Mouse (Mus musculus) lung, embryonic 14.5 days (tissue): ENCODE data around the gene Gltpd2. TPM values are rescaled to one million over a fixed set of nuclear protein-coding genes. Genes with fewer than 3 reads are reported as not detected.

Experiments
- ATAC-seq: fragments of 200-750 bp; cut with Nextera tagmentation; 2 replicates; pipeline ENCODE4 v1.8.0; 2017; ENCODE audit warnings: mild to moderate bottlenecking, moderate TSS enrichment, moderate library complexity; ENCODE audit not compliant: insufficient read depth
- DNase-seq: peaks from one replicate; pipeline ENCODE4 v3.0.0-alpha.2; 2015
- H3K27ac ChIP-seq: fragments of 300-500 bp; sonication (generic); 2 replicates; pipeline ENCODE4 v1.5.1; 2014; ENCODE audit warnings: low read depth, mild to moderate bottlenecking, moderate library complexity
- H3K27me3 ChIP-seq: fragments of 300-500 bp; sonication (generic); 2 replicates; pipeline ENCODE4 v1.6.1; 2014; ENCODE audit warnings: low read length, control low read depth; ENCODE audit not compliant: insufficient read depth
- H3K36me3 ChIP-seq: fragments of 300-500 bp; sonication (generic); 2 replicates; pipeline ENCODE4 v1.6.1; 2014; ENCODE audit warnings: control low read depth; ENCODE audit not compliant: insufficient read depth
- H3K4me1 ChIP-seq: fragments of 300-500 bp; sonication (generic); 2 replicates; pipeline ENCODE4 v1.6.1; 2014; ENCODE audit warnings: antibody characterized with exemption, control low read depth; ENCODE audit not compliant: insufficient read depth
- H3K4me2 ChIP-seq: fragments of 300-500 bp; sonication (generic); 2 replicates; pipeline ENCODE4 v1.6.1; 2014; ENCODE audit warnings: mild to moderate bottlenecking
- H3K4me3 ChIP-seq: fragments of 300-500 bp; sonication (generic); 2 replicates; pipeline ENCODE4 v1.5.1; 2014; ENCODE audit warnings: low read depth, low read length
- H3K9ac ChIP-seq: fragments of 300-500 bp; sonication (generic); 2 replicates; pipeline ENCODE4 v1.6.1; 2014
- H3K9me3 ChIP-seq: fragments of 300-500 bp; sonication (generic); 2 replicates; pipeline ENCODE4 v1.6.1; 2016; ENCODE audit warnings: low read depth, low read length, control low read depth
- CTCF ChIP-seq: IDR thresholded peaks from 2 replicates; pipeline ENCODE4 v1.5.1; 2016; ENCODE audit warnings: antibody characterized with exemption, low read depth
- WGBS: fragments of 180-500 bp; shearing (Covaris S2); extraction: QIAGEN DNeasy Blood & Tissue Kit; methylation state at CpG from one replicate; pipeline ENCODE4 v1.1.7; 2014; 5-methylcytosine and 5-hydroxymethylcytosine counted together
- polyA plus RNA-seq: library from polyadenylated mRNA; unstranded; fragments of >200 nt; fragmentation: Nextera tagmentation; extraction: Ambion mirVana; gene quantifications from 2 replicates; pipeline ENCODE4 v1.2.1, GENCODE M21; 2014

Gltpd2 gene
- polyA plus RNA-seq, 1 experiment from 2014 or later = 0.30 TPM

- TF ChIP-seq CTCF = no peak
- DNase-seq = no peak
- H3K4me1 ChIP-seq = no peaks in the 10 kb centered on the region
- no peaks in the 10 kb centered on the region for H3K36me3 ChIP-seq
- no peaks in the 10 kb centered on the region for H3K9me3 ChIP-seq
- H3K4me2 ChIP-seq = no peak overlapping the region
- no peak overlapping the region for H3K9ac ChIP-seq
- no peaks in the 10 kb centered on the region for H3K27me3 ChIP-seq
- H3K27ac ChIP-seq = no peak overlapping the region
- ATAC-seq = no peak
- 65% methylated on average over 7 of the region's 7 CpGs for WGBS
- H3K4me3 ChIP-seq = no peak overlapping the region
These were observed 12.0 kb upstream of the Gltpd2 start for GRCm38 (mm10) chr11:70506962-70507515.

- H3K4me2 ChIP-seq = peak overlapping the region; percentile 8; the same call in 1 of the 2 replicates
- no peaks in the 10 kb centered on the region for H3K9me3 ChIP-seq
- H3K4me1 ChIP-seq = no peaks in the 10 kb centered on the region
- H3K4me3 ChIP-seq = no peak overlapping the region
- H3K27me3 ChIP-seq = no peaks in the 10 kb centered on the region
- H3K36me3 ChIP-seq = no peaks in the 10 kb centered on the region
- 7% methylated on average over 19 of the region's 19 CpGs for WGBS
- peak; percentile 78 for DNase-seq
- ATAC-seq = peak; percentile 62; the same call in 1 of the 2 replicates
- H3K9ac ChIP-seq = no peak overlapping the region
- TF ChIP-seq CTCF = peak; percentile 72
- H3K27ac ChIP-seq = no peak overlapping the region
These were observed 9.0 kb upstream of the Gltpd2 start for GRCm38 (mm10) chr11:70509753-70510564.

GRCm38 (mm10) chr11:70511242-70511641 lies 7.8 kb upstream of the Gltpd2 start:
- TF ChIP-seq CTCF = no peak
- 58% methylated on average over 2 of the region's 2 CpGs for WGBS
- no peak overlapping the region for H3K4me3 ChIP-seq
- ATAC-seq (no peak), DNase-seq (no peak)
- no peaks in the 10 kb centered on the region for H3K9me3 ChIP-seq
- no peak overlapping the region for H3K9ac ChIP-seq
- H3K4me1 ChIP-seq = no peaks in the 10 kb centered on the region
- no peaks in the 10 kb centered on the region for H3K36me3 ChIP-seq
- H3K27me3 ChIP-seq = no peaks in the 10 kb centered on the region
- H3K27ac ChIP-seq = no peak overlapping the region
- no peak overlapping the region for H3K4me2 ChIP-seq

GRCm38 (mm10) chr11:70511825-70512224 lies 7.2 kb upstream of the Gltpd2 start:
- Histone ChIP-seq H3K36me3 (no peaks in the 10 kb centered on the region), H3K27ac (no peak overlapping the region), H3K4me3 (no peak overlapping the region), H3K9me3 (no peaks in the 10 kb centered on the region), H3K4me1 (no peaks in the 10 kb centered on the region), H3K27me3 (no peaks in the 10 kb centered on the region), H3K4me2 (no peak overlapping the region), H3K9ac (no peak overlapping the region)
- TF ChIP-seq CTCF = no peak
- DNase-seq (no peak), ATAC-seq (no peak)
- WGBS = 85% methylated on average over 7 of the region's 7 CpGs

- no peak overlapping the region for H3K27ac ChIP-seq
- H3K9ac ChIP-seq = no peak overlapping the region
- H3K36me3 ChIP-seq = no peaks in the 10 kb centered on the region
- TF ChIP-seq CTCF = no peak
- no peak overlapping the region for H3K4me3 ChIP-seq
- no peak overlapping the region for H3K4me2 ChIP-seq
- H3K9me3 ChIP-seq = no peaks in the 10 kb centered on the region
- H3K27me3 ChIP-seq = no peaks in the 10 kb centered on the region
- DNase-seq = no peak
- H3K4me1 ChIP-seq = no peaks in the 10 kb centered on the region
- ATAC-seq = no peak
- WGBS = 73% methylated on average over 7 of the region's 7 CpGs
These were observed 6.2 kb upstream of the Gltpd2 start for GRCm38 (mm10) chr11:70512709-70513342.

GRCm38 (mm10) chr11:70513520-70513919 lies 5.5 kb upstream of the Gltpd2 start:
- H3K9ac ChIP-seq = no peak overlapping the region
- no peaks in the 10 kb centered on the region for H3K36me3 ChIP-seq
- H3K4me2 ChIP-seq = no peak overlapping the region
- ATAC-seq (no peak), DNase-seq (no peak)
- no peaks in the 10 kb centered on the region for H3K4me1 ChIP-seq
- H3K27ac ChIP-seq = no peak overlapping the region
- 55% methylated on average over 11 of the region's 11 CpGs for WGBS
- H3K9me3 ChIP-seq = no peaks in the 10 kb centered on the region
- 0 out of 2 replicates have a peak, but pooled peaks have one; percentile 4 for TF ChIP-seq CTCF
- H3K4me3 ChIP-seq = no peak overlapping the region
- H3K27me3 ChIP-seq = no peaks in the 10 kb centered on the region

- 82% methylated on average over 7 of the region's 7 CpGs for WGBS
- H3K36me3 ChIP-seq = no peaks in the 10 kb centered on the region
- H3K27ac ChIP-seq = no peak within 1 kb of the TSS
- no peak within 1 kb of the TSS for H3K4me3 ChIP-seq
- DNase-seq (no peak), ATAC-seq (no peak)
- TF ChIP-seq CTCF = no peak
- no peaks in the 10 kb centered on the region for H3K27me3 ChIP-seq
- H3K9ac ChIP-seq = no peak within 1 kb of the TSS; the same call in 1 of the 2 replicates
- no peak within 1 kb of the TSS for H3K4me2 ChIP-seq
- H3K9me3 ChIP-seq = no peaks in the 10 kb centered on the region
- H3K4me1 ChIP-seq = no peaks in the 10 kb centered on the region
These were observed 4.7 kb upstream of the Gltpd2 start, which contains the start of gene Vmo1 for GRCm38 (mm10) chr11:70514288-70514687. Vmo1 (minus strand) TSS chr11:70514616.
